Mouse (Mus musculus): ENCODE results near the gene Rin3. TPM values are rescaled to one million over a fixed set of nuclear protein-coding genes. Genes with fewer than 3 reads are reported as not detected.

The Rin3 gene
- polyA plus RNA-seq, 1 experiment from 2014 or later, result 3.5 TPM

- ATAC-seq (ENCODE audit: low FRiP score, low TSS enrichment) (no peak), DNase-seq (no peak)
- no peaks in the 10 kb centered on the region for H3K4me1 ChIP-seq (ENCODE audit: control insufficient read depth, insufficient read depth, low read length)
- no peaks in the 10 kb centered on the region for H3K36me3 ChIP-seq (ENCODE audit: control insufficient read depth, insufficient read depth, low read length)
- no peak overlapping the region for H3K9ac ChIP-seq (replicated peaks; ENCODE audit: low read length)
- H3K27ac ChIP-seq (replicated peaks; ENCODE audit: low read depth, low read length), result no peak overlapping the region
- H3K4me2 ChIP-seq (ENCODE audit: low read length), result no peak overlapping the region
- H3K4me3 ChIP-seq (replicated peaks; ENCODE audit: low read depth, low read length), result no peak overlapping the region
- no peaks in the 10 kb centered on the region for H3K9me3 ChIP-seq (ENCODE audit: control insufficient read depth, low read length)
- H3K27me3 ChIP-seq (ENCODE audit: control insufficient read depth, insufficient read depth, low read length), result no peaks in the 10 kb centered on the region
- WGBS, result 62% methylated on average over 3 of the region's 3 CpGs
Measured at GRCm38 (mm10) chr12:102251985-102252384, 30.9 kb upstream of the Rin3 start.

DNA sequence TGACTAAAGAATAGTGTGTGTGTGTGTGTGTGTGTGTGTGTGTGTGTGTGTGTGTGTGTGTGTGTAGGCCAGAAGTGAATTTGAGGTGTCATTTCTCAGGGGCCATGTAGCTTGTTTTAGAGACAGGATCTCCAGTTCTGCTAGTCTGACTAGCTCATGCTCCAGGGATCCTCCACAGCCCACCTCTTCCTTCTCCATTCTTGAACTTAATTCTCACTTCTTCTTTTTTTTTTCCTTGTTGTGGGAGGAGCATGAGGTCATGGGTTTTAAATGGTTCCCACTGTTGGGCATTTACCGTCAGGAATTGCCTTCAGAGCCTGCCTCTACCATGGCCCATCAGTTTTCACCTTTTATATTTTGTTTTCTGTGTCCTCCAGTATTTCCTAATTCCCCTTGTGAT, 30.3 kb upstream of the Rin3 start:
- no peak overlapping the region for H3K27ac ChIP-seq (replicated peaks; ENCODE audit: low read depth, low read length)
- H3K4me2 ChIP-seq (ENCODE audit: low read length), result no peak overlapping the region
- H3K27me3 ChIP-seq (ENCODE audit: control insufficient read depth, insufficient read depth, low read length), result no peaks in the 10 kb centered on the region
- H3K9ac ChIP-seq (replicated peaks; ENCODE audit: low read length), result no peak overlapping the region
- 70% methylated on average over 1 of the region's 1 CpGs for WGBS
- ATAC-seq (ENCODE audit: low FRiP score, low TSS enrichment), result no peak
- no peaks in the 10 kb centered on the region for H3K9me3 ChIP-seq (ENCODE audit: control insufficient read depth, low read length)
- no peaks in the 10 kb centered on the region for H3K4me1 ChIP-seq (ENCODE audit: control insufficient read depth, insufficient read depth, low read length)
- no peaks in the 10 kb centered on the region for H3K36me3 ChIP-seq (ENCODE audit: control insufficient read depth, insufficient read depth, low read length)
- no peak overlapping the region for H3K4me3 ChIP-seq (replicated peaks; ENCODE audit: low read depth, low read length)
- DNase-seq, result no peak

GRCm38 (mm10) chr12:102255012-102255411, 27.8 kb upstream of the Rin3 start:
- no peak for DNase-seq
- Histone ChIP-seq H3K36me3 (ENCODE audit: control insufficient read depth, insufficient read depth, low read length) (no peaks in the 10 kb centered on the region), H3K27ac (replicated peaks; ENCODE audit: low read depth, low read length) (no peak overlapping the region), H3K4me1 (ENCODE audit: control insufficient read depth, insufficient read depth, low read length) (no peaks in the 10 kb centered on the region), H3K4me2 (ENCODE audit: low read length) (no peak overlapping the region), H3K9ac (replicated peaks; ENCODE audit: low read length) (no peak overlapping the region), H3K4me3 (replicated peaks; ENCODE audit: low read depth, low read length) (no peak overlapping the region), H3K27me3 (ENCODE audit: control insufficient read depth, insufficient read depth, low read length) (no peaks in the 10 kb centered on the region), H3K9me3 (ENCODE audit: control insufficient read depth, low read length) (no peaks in the 10 kb centered on the region)
- no peak for ATAC-seq (ENCODE audit: low FRiP score, low TSS enrichment)

DNA sequence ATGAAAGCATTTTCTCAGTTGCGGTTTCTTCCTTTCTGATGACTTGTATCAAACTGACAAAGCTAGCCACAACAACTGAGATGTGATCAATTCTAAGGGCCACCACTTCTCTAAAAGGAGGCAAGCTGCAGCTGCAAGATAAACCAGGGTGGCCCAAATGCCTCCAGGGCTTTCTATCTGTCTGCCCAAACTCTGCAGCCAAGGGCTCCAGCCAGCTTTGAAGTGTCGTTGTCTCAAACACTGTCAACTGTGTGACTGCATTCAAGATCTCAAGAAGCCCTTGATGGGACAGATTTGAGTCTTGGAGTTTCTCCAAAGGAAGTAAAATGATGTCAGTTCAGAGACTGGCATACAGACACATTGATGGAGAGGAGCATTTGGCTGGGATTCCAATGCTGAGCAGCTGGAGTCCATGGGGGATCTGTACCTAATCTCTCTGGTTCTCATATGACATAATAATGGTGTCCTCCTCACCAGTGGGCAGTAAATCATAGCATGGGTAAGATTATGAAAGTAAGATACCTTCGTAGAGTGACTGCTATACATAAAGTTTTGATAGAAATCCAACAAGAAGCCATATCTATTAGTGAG, 24.2 kb upstream of the Rin3 start:
- ATAC-seq (ENCODE audit: low FRiP score, low TSS enrichment) (no peak), DNase-seq (no peak)
- Histone ChIP-seq H3K9ac (replicated peaks; ENCODE audit: low read length) (no peak overlapping the region), H3K36me3 (ENCODE audit: control insufficient read depth, insufficient read depth, low read length) (no peaks in the 10 kb centered on the region), H3K27me3 (ENCODE audit: control insufficient read depth, insufficient read depth, low read length) (no peaks in the 10 kb centered on the region), H3K4me2 (ENCODE audit: low read length) (no peak overlapping the region), H3K4me1 (ENCODE audit: control insufficient read depth, insufficient read depth, low read length) (no peaks in the 10 kb centered on the region), H3K27ac (replicated peaks; ENCODE audit: low read depth, low read length) (no peak overlapping the region), H3K4me3 (replicated peaks; ENCODE audit: low read depth, low read length) (no peak overlapping the region), H3K9me3 (ENCODE audit: control insufficient read depth, low read length) (no peaks in the 10 kb centered on the region)
- WGBS, result 90% methylated on average over 3 of the region's 3 CpGs

DNA sequence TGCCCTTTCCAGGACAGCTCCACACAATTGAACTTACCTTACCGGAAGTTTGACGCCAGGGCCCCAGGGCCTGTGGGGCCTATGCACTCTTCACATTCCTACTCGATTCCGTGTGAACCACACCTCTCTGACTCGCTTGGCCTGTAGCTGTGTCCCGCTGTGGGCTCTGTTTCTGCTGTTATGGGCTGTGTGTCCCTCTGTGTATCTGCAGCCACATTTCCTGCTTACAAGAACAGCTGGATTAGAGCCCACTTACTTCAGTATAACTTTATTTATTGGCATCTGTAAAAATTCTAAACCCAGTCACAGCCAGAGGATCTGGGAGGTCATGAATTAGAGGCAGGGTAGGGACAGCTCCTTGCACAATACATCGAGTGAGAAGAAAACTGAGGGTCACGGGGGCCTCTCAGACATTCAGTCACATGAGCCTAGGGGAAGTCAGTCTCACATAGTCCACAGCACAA, 20.9 kb upstream of the Rin3 start:
- DNase-seq (no peak), ATAC-seq (ENCODE audit: low FRiP score, low TSS enrichment) (no peak)
- WGBS, result 64% methylated on average over 8 of the region's 8 CpGs
- Histone ChIP-seq H3K27ac (replicated peaks; ENCODE audit: low read depth, low read length) (no peak overlapping the region), H3K9ac (replicated peaks; ENCODE audit: low read length) (no peak overlapping the region), H3K4me3 (replicated peaks; ENCODE audit: low read depth, low read length) (no peak overlapping the region), H3K9me3 (ENCODE audit: control insufficient read depth, low read length) (no peaks in the 10 kb centered on the region), H3K36me3 (ENCODE audit: control insufficient read depth, insufficient read depth, low read length) (no peaks in the 10 kb centered on the region), H3K4me1 (ENCODE audit: control insufficient read depth, insufficient read depth, low read length) (no peaks in the 10 kb centered on the region), H3K27me3 (ENCODE audit: control insufficient read depth, insufficient read depth, low read length) (no peaks in the 10 kb centered on the region), H3K4me2 (ENCODE audit: low read length) (no peak overlapping the region)

DNA sequence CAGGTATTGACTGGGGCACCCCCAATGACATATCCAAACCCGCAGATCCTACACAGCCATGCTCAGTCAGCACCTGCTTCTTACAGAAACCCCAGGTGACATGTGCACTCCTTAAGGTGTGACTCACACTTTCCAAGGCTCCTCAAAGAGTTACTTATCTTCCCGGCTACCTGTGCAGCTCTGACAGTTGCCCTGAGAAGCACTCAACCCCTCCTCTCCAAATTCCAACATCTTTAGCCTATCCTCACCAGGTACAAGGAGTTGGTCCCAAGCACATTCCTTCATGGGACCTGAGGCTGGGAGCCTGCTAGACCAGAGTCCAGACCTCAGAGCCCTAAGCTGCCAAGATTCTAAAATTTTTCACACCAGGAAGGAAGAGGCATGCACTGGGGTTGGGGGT, 20.0 kb upstream of the Rin3 start:
- Histone ChIP-seq H3K4me1 (ENCODE audit: control insufficient read depth, insufficient read depth, low read length) (no peaks in the 10 kb centered on the region), H3K27me3 (ENCODE audit: control insufficient read depth, insufficient read depth, low read length) (no peaks in the 10 kb centered on the region), H3K27ac (replicated peaks; ENCODE audit: low read depth, low read length) (no peak overlapping the region), H3K4me2 (ENCODE audit: low read length) (no peak overlapping the region), H3K9ac (replicated peaks; ENCODE audit: low read length) (no peak overlapping the region), H3K9me3 (ENCODE audit: control insufficient read depth, low read length) (no peaks in the 10 kb centered on the region), H3K36me3 (ENCODE audit: control insufficient read depth, insufficient read depth, low read length) (no peaks in the 10 kb centered on the region), H3K4me3 (replicated peaks; ENCODE audit: low read depth, low read length) (no peak overlapping the region)
- 90% methylated on average over 2 of the region's 2 CpGs for WGBS
- no peak for ATAC-seq (ENCODE audit: low FRiP score, low TSS enrichment)
- no peak for DNase-seq

- Histone ChIP-seq H3K4me2 (ENCODE audit: low read length) (no peak overlapping the region), H3K27me3 (ENCODE audit: control insufficient read depth, insufficient read depth, low read length) (no peaks in the 10 kb centered on the region), H3K9ac (replicated peaks; ENCODE audit: low read length) (no peak overlapping the region), H3K27ac (replicated peaks; ENCODE audit: low read depth, low read length) (no peak overlapping the region), H3K9me3 (ENCODE audit: control insufficient read depth, low read length) (no peaks in the 10 kb centered on the region), H3K4me3 (replicated peaks; ENCODE audit: low read depth, low read length) (no peak overlapping the region), H3K36me3 (ENCODE audit: control insufficient read depth, insufficient read depth, low read length) (no peaks in the 10 kb centered on the region), H3K4me1 (ENCODE audit: control insufficient read depth, insufficient read depth, low read length) (no peaks in the 10 kb centered on the region)
- no peak for DNase-seq
- ATAC-seq (ENCODE audit: low FRiP score, low TSS enrichment), result no peak
Measured at GRCm38 (mm10) chr12:102263249-102263648, 19.6 kb upstream of the Rin3 start.

- H3K27me3 ChIP-seq (ENCODE audit: control insufficient read depth, insufficient read depth, low read length), result no peaks in the 10 kb centered on the region
- no peak overlapping the region for H3K4me2 ChIP-seq (ENCODE audit: low read length)
- no peak overlapping the region for H3K27ac ChIP-seq (replicated peaks; ENCODE audit: low read depth, low read length)
- ATAC-seq (ENCODE audit: low FRiP score, low TSS enrichment) (no peak), DNase-seq (no peak)
- no peaks in the 10 kb centered on the region for H3K36me3 ChIP-seq (ENCODE audit: control insufficient read depth, insufficient read depth, low read length)
- H3K9ac ChIP-seq (replicated peaks; ENCODE audit: low read length), result no peak overlapping the region
- H3K9me3 ChIP-seq (ENCODE audit: control insufficient read depth, low read length), result no peaks in the 10 kb centered on the region
- 91% methylated on average over 8 of the region's 8 CpGs for WGBS
- H3K4me3 ChIP-seq (replicated peaks; ENCODE audit: low read depth, low read length), result no peak overlapping the region
- no peaks in the 10 kb centered on the region for H3K4me1 ChIP-seq (ENCODE audit: control insufficient read depth, insufficient read depth, low read length)
Measured at GRCm38 (mm10) chr12:102266433-102266832, 16.4 kb upstream of the Rin3 start.

DNA sequence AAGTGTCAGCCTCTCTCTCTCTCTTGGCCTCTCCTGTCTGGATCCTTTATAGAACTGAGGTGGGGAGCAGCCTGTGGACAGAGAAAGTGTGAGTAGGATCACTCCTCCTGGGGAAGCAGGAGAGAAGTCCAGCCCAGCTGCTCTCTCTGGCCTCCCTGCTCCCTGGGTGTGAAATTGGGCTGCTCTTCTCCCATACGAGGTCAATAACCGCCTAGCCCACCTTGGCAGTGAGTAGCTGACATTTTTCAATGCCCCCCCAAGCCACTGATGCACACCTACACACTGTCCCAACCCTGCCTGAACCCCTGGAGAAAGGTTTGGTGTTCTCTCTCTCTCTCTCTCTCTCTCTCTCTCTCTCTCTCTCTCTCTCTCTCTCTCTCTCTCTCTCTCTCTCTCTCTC, 13.7 kb upstream of the Rin3 start:
- 59% methylated on average over 2 of the region's 2 CpGs for WGBS
- H3K4me3 ChIP-seq (replicated peaks; ENCODE audit: low read depth, low read length), result no peak overlapping the region

More for the DNA sequence above, 13.7 kb upstream of the Rin3 start:
- Histone ChIP-seq H3K27me3 (ENCODE audit: control insufficient read depth, insufficient read depth, low read length) (no peaks in the 10 kb centered on the region), H3K9ac (replicated peaks; ENCODE audit: low read length) (no peak overlapping the region), H3K27ac (replicated peaks; ENCODE audit: low read depth, low read length) (no peak overlapping the region), H3K36me3 (ENCODE audit: control insufficient read depth, insufficient read depth, low read length) (no peaks in the 10 kb centered on the region), H3K4me2 (ENCODE audit: low read length) (no peak overlapping the region), H3K4me1 (ENCODE audit: control insufficient read depth, insufficient read depth, low read length) (no peaks in the 10 kb centered on the region), H3K9me3 (ENCODE audit: control insufficient read depth, low read length) (no peaks in the 10 kb centered on the region)
- ATAC-seq (ENCODE audit: low FRiP score, low TSS enrichment) (no peak), DNase-seq (no peak)
